Mouse (Mus musculus) hindbrain, embryonic 14.5 days (tissue): Measurements from ENCODE around the gene 9330161L09Rik. TPM values are rescaled to one million over a fixed set of nuclear protein-coding genes. Genes with fewer than 3 reads are reported as not detected.

Source experiments
- ATAC-seq: fragments of 200-750 bp; cut with Nextera tagmentation; 2 replicates; pipeline ENCODE4 v1.8.0; 2017; ENCODE audit warnings: moderate number of reproducible peaks, mild to moderate bottlenecking, moderate TSS enrichment, moderate library complexity; ENCODE audit not compliant: low FRiP score
- DNase-seq: peaks from one replicate; pipeline ENCODE4 v3.0.0-alpha.2; 2015; ENCODE audit warnings: low spot score
- H3K27ac ChIP-seq: fragments of 300-500 bp; sonication (generic); 2 replicates; pipeline ENCODE4 v1.5.1; 2014; ENCODE audit warnings: mild to moderate bottlenecking, moderate library complexity
- H3K27me3 ChIP-seq: fragments of 300-500 bp; sonication (generic); 2 replicates; pipeline ENCODE4 v1.6.1; 2014; ENCODE audit warnings: mild to moderate bottlenecking, low read length, mixed read lengths; ENCODE audit not compliant: control insufficient read depth, insufficient read depth
- H3K36me3 ChIP-seq: fragments of 300-500 bp; sonication (generic); replicated peaks from 2 replicates; pipeline ENCODE4 v1.6.1; 2014; ENCODE audit not compliant: control insufficient read depth, insufficient read depth
- H3K4me1 ChIP-seq: fragments of 300-500 bp; sonication (generic); replicated peaks from 2 replicates; pipeline ENCODE4 v1.6.1; 2014; ENCODE audit warnings: antibody characterized with exemption, low read length, mixed read lengths; ENCODE audit not compliant: control insufficient read depth, insufficient read depth
- H3K4me2 ChIP-seq: fragments of 300-500 bp; sonication (generic); replicated peaks from 2 replicates; pipeline ENCODE4 v1.6.1; 2014; ENCODE audit warnings: mild to moderate bottlenecking, moderate library complexity
- H3K4me3 ChIP-seq: fragments of 300-500 bp; sonication (generic); replicated peaks from 2 replicates; pipeline ENCODE4 v1.5.1; 2014; ENCODE audit warnings: mild to moderate bottlenecking, low read length
- H3K9ac ChIP-seq: fragments of 300-500 bp; sonication (generic); 2 replicates; pipeline ENCODE4 v1.6.1; 2014
- H3K9me3 ChIP-seq: fragments of 300-500 bp; sonication (generic); 2 replicates; pipeline ENCODE4 v1.6.1; 2016; ENCODE audit warnings: low read length; ENCODE audit not compliant: control insufficient read depth
- WGBS: fragments of 180-500 bp; shearing (Covaris S2); extraction: QIAGEN DNeasy Blood & Tissue Kit; methylation state at CpG from one replicate; pipeline ENCODE4 v1.1.7; 2014; 5-methylcytosine and 5-hydroxymethylcytosine counted together
- polyA plus RNA-seq: library from polyadenylated mRNA; unstranded; fragments of >200 nt; fragmentation: Nextera tagmentation; extraction: Ambion mirVana; gene quantifications from 2 replicates; pipeline ENCODE4 v1.2.1, GENCODE M21; 2014

Gene 9330161L09Rik
- polyA plus RNA-seq, 1 experiment from 2014 or later: 1.4 TPM

DNA sequence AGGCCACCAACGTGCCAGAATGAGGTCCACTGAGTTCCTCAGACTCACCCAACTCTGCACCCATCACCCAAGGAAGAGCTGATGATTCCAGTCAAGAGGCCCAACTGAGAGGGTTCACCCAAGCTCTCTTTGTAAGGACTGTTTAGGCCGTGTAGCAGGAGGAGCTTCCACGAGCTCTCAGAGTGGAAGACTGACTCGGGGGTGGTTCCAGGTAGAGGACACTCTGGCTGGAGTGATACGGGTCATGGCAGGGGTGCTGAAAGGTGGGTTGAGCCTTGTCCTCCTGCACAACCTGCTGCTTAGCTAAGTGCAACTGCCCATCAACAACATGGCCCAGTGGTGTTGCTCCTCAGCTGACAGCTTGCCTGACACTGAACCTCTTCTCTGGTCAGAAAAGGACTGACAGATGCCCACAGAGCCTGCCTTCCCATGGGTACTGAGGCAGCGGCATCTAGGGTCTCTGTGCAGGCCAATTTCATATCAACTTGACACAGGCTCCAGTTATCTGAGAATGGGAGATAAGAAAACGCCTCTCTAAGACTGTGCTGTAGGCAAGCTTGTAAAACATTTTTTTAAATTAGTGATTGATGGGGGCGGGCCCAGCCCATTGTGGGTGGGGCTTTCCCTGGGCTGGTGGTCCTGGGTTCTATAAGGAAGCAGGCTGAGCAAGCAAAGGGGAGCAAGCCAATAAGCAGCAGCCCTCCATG is 33.9 kb downstream of the 9330161L09Rik start:
- 80% methylated on average over 8 of the region's 8 CpGs for WGBS
- ATAC-seq: no peak

DNA sequence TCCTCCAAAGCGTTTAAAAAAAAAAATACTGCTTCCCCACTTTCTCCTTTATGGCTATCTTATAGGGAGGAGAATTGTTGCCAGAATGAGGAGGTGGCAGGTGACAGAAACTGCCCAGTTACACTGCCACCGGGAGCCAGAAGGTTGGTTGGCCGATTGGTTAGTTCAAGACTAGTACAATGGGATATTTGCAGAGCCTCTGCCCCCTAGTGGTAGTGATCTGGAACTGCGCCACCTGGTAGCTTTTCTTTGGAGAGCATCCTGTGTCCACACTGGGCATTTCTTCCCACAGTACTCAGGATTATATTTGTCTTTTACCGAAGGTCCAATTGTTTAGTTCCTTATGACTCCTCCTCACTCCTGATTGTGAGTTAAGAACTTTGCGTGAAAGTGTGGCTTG is 35.9 kb downstream of the 9330161L09Rik start:
- no peak for ATAC-seq
- Histone ChIP-seq H3K9me3 (no peaks in the 10 kb centered on the region), H3K4me1 (0 out of 2 replicates have a peak, but pooled peaks cover 3% of the 10 kb centered on the region), H3K9ac (no peak overlapping the region), H3K36me3 (no peaks in the 10 kb centered on the region), H3K27ac (no peak overlapping the region), H3K27me3 (0 out of 2 replicates have a peak, but pooled peaks cover 6% of the 10 kb centered on the region), H3K4me2 (no peak overlapping the region), H3K4me3 (no peak overlapping the region)
- 31% methylated on average over 6 of the region's 6 CpGs for WGBS
- DNase-seq: peak; percentile 55

More for the DNA sequence above, 33.9 kb downstream of the 9330161L09Rik start:
- Histone ChIP-seq H3K27me3 (0 out of 2 replicates have a peak, but pooled peaks cover under 1% of the 10 kb centered on the region), H3K4me3 (no peak overlapping the region), H3K4me1 (no peaks in the 10 kb centered on the region), H3K27ac (no peak overlapping the region), H3K36me3 (no peaks in the 10 kb centered on the region), H3K9ac (no peak overlapping the region), H3K9me3 (no peaks in the 10 kb centered on the region), H3K4me2 (no peak overlapping the region)
- DNase-seq: no peak

GRCm38 (mm10) chr12:103370861-103371260 is 36.8 kb downstream of the 9330161L09Rik start:
- ATAC-seq (no peak), DNase-seq (no peak)
- Histone ChIP-seq H3K4me1 (0 out of 2 replicates have a peak, but pooled peaks cover 3% of the 10 kb centered on the region), H3K4me2 (no peak overlapping the region), H3K9ac (no peak overlapping the region), H3K4me3 (no peak overlapping the region), H3K27me3 (0 out of 2 replicates have a peak, but pooled peaks cover 6% of the 10 kb centered on the region), H3K36me3 (no peaks in the 10 kb centered on the region), H3K27ac (no peak overlapping the region), H3K9me3 (no peaks in the 10 kb centered on the region)
- 87% methylated on average over 4 of the region's 4 CpGs for WGBS

DNA sequence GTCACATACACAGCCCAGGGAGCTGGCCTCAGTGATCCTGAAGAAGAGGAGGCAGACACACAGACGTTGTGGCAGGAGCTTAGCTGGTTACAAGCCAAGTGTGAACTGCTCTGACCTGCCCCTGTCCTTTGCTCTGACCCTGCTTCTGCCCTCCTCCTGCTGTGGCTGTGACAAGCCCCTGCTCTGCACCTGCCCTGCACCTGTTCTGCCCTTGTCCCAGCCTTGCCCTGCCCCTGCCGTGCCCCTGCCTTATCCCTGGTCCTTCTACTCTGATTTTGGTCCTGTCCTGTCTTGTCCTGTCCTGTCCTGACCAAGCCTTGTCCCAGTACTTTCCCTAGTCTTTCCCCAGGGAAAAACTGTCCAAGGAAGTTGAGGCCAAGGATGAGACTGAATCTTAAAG is 38.8 kb downstream of the 9330161L09Rik start:
- ATAC-seq (no peak), DNase-seq (no peak)
- H3K9ac ChIP-seq: no peak overlapping the region
- no peaks in the 10 kb centered on the region for H3K36me3 ChIP-seq
- no peak overlapping the region for H3K4me2 ChIP-seq
- no peak overlapping the region for H3K27ac ChIP-seq
- 0 out of 2 replicates have a peak, but pooled peaks cover 3% of the 10 kb centered on the region for H3K4me1 ChIP-seq
- 68% methylated on average over 2 of the region's 2 CpGs for WGBS
- no peaks in the 10 kb centered on the region for H3K9me3 ChIP-seq
- 0 out of 2 replicates have a peak, but pooled peaks cover 6% of the 10 kb centered on the region for H3K27me3 ChIP-seq
- H3K4me3 ChIP-seq: no peak overlapping the region

- WGBS: 82% methylated on average over 7 of the region's 7 CpGs
- ATAC-seq (no peak), DNase-seq (no peak)
- H3K27me3 ChIP-seq: 0 out of 2 replicates have a peak, but pooled peaks cover 6% of the 10 kb centered on the region
- no peaks in the 10 kb centered on the region for H3K36me3 ChIP-seq
- H3K27ac ChIP-seq: no peak overlapping the region
- H3K9me3 ChIP-seq: no peaks in the 10 kb centered on the region
- no peak overlapping the region for H3K4me3 ChIP-seq
- no peak overlapping the region for H3K4me2 ChIP-seq
- H3K9ac ChIP-seq: no peak overlapping the region
- 0 out of 2 replicates have a peak, but pooled peaks cover 3% of the 10 kb centered on the region for H3K4me1 ChIP-seq
Observed at GRCm38 (mm10) chr12:103368326-103368669, 39.3 kb downstream of the 9330161L09Rik start.

DNA sequence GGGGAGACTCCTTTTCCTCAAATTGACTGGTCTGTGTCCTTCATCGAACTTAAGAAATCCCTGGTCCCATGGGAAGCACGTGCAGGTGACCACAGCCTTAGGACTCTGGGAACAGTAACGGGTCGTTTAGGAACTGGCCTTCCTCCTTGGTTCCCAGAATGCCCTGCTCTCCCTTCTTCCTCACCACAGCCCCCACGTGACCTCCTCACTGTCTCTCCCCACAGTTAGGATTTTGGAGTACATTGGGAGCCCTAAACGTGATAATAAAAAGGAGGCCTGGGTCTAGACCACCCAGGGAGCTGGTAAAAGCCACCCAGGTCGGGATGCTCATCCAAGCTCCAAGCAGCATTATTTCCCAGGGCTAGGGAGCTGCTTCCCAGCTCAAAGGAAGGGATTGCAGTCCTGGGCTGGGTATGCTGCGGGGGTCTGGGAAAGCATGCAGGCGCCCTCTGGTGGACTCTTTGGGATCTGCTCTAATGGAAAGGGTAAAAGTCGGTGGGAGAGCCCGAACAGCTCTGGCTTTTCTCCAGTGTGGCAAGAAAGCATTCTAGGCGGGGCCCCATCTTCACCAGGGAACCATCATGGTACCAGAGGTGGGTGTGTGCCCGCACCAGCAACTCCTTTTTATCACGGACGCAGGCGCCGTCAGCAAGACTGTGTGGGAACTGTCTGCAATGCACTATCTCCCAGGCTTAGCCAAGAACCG is 39.8 kb downstream of the 9330161L09Rik start:
- 19% methylated on average over 18 of the region's 18 CpGs for WGBS
- H3K4me2 ChIP-seq: peak overlapping the region; percentile 33
- no peaks in the 10 kb centered on the region for H3K9me3 ChIP-seq
- H3K4me3 ChIP-seq: no peak overlapping the region
- peak; percentile 81 for DNase-seq
- 0 out of 2 replicates have a peak, but pooled peaks cover 6% of the 10 kb centered on the region for H3K27me3 ChIP-seq
- H3K4me1 ChIP-seq: 0 out of 2 replicates have a peak, but pooled peaks cover 3% of the 10 kb centered on the region
- ATAC-seq: peak; percentile 72
- no peaks in the 10 kb centered on the region for H3K36me3 ChIP-seq
- no peak overlapping the region for H3K27ac ChIP-seq
- no peak overlapping the region for H3K9ac ChIP-seq

DNA sequence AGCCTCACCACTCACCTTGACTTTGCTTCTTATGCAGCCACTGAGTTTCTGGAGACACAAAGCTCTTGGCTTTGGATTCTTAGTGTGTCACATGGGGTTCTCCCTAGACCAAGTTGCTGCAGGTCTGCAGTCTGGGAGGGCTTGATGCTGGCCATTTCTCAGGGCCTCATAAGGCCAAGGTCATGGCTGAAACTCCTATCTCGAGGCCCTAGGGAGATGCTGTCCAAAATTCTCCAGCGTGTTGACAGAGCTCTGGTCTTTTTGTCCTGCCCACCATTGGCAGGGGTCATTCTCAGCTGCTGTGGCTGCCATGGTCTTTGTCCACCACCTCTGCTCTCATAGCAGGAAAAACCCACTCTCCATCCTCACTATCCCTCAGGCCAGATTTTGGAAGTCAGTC is 40.4 kb downstream of the 9330161L09Rik start:
- Histone ChIP-seq H3K4me2 (peak overlapping the region; percentile 33; the same call in 1 of the 2 replicates), H3K27me3 (0 out of 2 replicates have a peak, but pooled peaks cover 6% of the 10 kb centered on the region), H3K4me3 (no peak overlapping the region), H3K4me1 (0 out of 2 replicates have a peak, but pooled peaks cover 3% of the 10 kb centered on the region), H3K9ac (no peak overlapping the region), H3K36me3 (no peaks in the 10 kb centered on the region), H3K27ac (no peak overlapping the region), H3K9me3 (no peaks in the 10 kb centered on the region)
- no peak for DNase-seq
- ATAC-seq: no peak
- WGBS: 94% methylated on average over 2 of the region's 2 CpGs

- 93% methylated on average over 3 of the region's 3 CpGs for WGBS
- Histone ChIP-seq H3K4me1 (no peaks in the 10 kb centered on the region), H3K27me3 (no peaks in the 10 kb centered on the region), H3K4me3 (no peak overlapping the region), H3K9me3 (no peaks in the 10 kb centered on the region), H3K9ac (no peak overlapping the region), H3K4me2 (no peak overlapping the region), H3K36me3 (no peaks in the 10 kb centered on the region), H3K27ac (no peak overlapping the region)
- ATAC-seq (no peak), DNase-seq (no peak)
Observed at GRCm38 (mm10) chr12:103362336-103362735, 45.3 kb downstream of the 9330161L09Rik start.

GRCm38 (mm10) chr12:103361539-103362307 is 45.9 kb downstream of the 9330161L09Rik start:
- DNase-seq (no peak), ATAC-seq (no peak)
- H3K27ac ChIP-seq: no peak overlapping the region
- no peaks in the 10 kb centered on the region for H3K27me3 ChIP-seq
- H3K4me3 ChIP-seq: no peak overlapping the region
- H3K4me2 ChIP-seq: no peak overlapping the region
- 88% methylated on average over 17 of the region's 17 CpGs for WGBS
- H3K4me1 ChIP-seq: no peaks in the 10 kb centered on the region
- no peaks in the 10 kb centered on the region for H3K36me3 ChIP-seq
- no peaks in the 10 kb centered on the region for H3K9me3 ChIP-seq
- no peak overlapping the region for H3K9ac ChIP-seq
